Mouse (Mus musculus): ENCODE measurements around the gene Zfand2b. TPM values are rescaled to one million over a fixed set of nuclear protein-coding genes. Genes with fewer than 3 reads are reported as not detected.

Zfand2b gene
- total RNA-seq (2021), result 10 to 100 TPM; 12.1 to 14.1 TPM
- long read RNA-seq, experiment 1, partial matches to known transcripts, result 0 of 23 reads
- long read RNA-seq, experiment 1, other reads (novel, unspliced or antisense), result 16 of 23 reads
- long read RNA-seq, experiment 2, transcript Zfand2b-204 (10 exons, 1,206 nt), result major isoform, 5 of 21 reads
- long read RNA-seq, experiment 2, partial matches to known transcripts, result 0 of 21 reads
- long read RNA-seq, experiment 2, other reads (novel, unspliced or antisense), result 15 of 21 reads

GRCm38 (mm10) chr1:75168472-75169464 lies at the start of gene Zfand2b:
Zfand2b (plus strand) TSS chr1:75168646.
- DNase-seq, result peak; percentile 98 to 99

- no peak for DNase-seq
Measured at GRCm38 (mm10) chr1:75122211-75122610, 46.2 kb upstream of the Zfand2b start.

- peak; percentile 93 to 99 for DNase-seq
Measured at GRCm38 (mm10) chr1:75124346-75125321, 43.8 kb upstream of the Zfand2b start, which contains the start of gene Nhej1. Nhej1 (minus strand) TSS chr1:75125200.

- DNase-seq, result no peak
Measured at GRCm38 (mm10) chr1:75125418-75125817, 43.0 kb upstream of the Zfand2b start.

GRCm38 (mm10) chr1:75128641-75129040 lies 39.8 kb upstream of the Zfand2b start:
- DNase-seq, result no peak

- no peak for DNase-seq
Measured at GRCm38 (mm10) chr1:75133421-75134207, 34.8 kb upstream of the Zfand2b start, which contains the start of gene Slc23a3. Slc23a3 (minus strand) TSS chr1:75133890.

GRCm38 (mm10) chr1:75136293-75136692 lies 32.2 kb upstream of the Zfand2b start:
- DNase-seq, result no peak

GRCm38 (mm10) chr1:75136730-75137129 lies 31.7 kb upstream of the Zfand2b start:
- no peak for DNase-seq

GRCm38 (mm10) chr1:75138448-75138847 lies 30.0 kb upstream of the Zfand2b start:
- DNase-seq, result no peak

- no peak for DNase-seq
Measured at GRCm38 (mm10) chr1:75140601-75141190, 27.8 kb upstream of the Zfand2b start.

GRCm38 (mm10) chr1:75141486-75142190 lies 26.8 kb upstream of the Zfand2b start:
- peak; percentile 85 to 87 for DNase-seq

- DNase-seq, result peak; percentile 97 to 98
Measured at GRCm38 (mm10) chr1:75142301-75143261, 25.9 kb upstream of the Zfand2b start, which contains the start of the genes Cnppd1 and Retreg2. Cnppd1 (minus strand) TSS chr1:75142711. Retreg2 (plus strand) TSS chr1:75142778.

- DNase-seq, result no peak
Measured at GRCm38 (mm10) chr1:75145589-75145988, 22.9 kb upstream of the Zfand2b start.

- DNase-seq, result peak in 1 of 2 experiments; percentile 1
Measured at GRCm38 (mm10) chr1:75147411-75148135, 20.9 kb upstream of the Zfand2b start.

GRCm38 (mm10) chr1:75148727-75149126 lies 19.7 kb upstream of the Zfand2b start:
- DNase-seq, result no peak

GRCm38 (mm10) chr1:75155837-75156236 lies 12.6 kb upstream of the Zfand2b start:
- DNase-seq, result no peak

GRCm38 (mm10) chr1:75158990-75159389 lies 9.5 kb upstream of the Zfand2b start:
- no peak for DNase-seq
